Mouse (Mus musculus): ENCODE measurements at regions not wholly inside any gene's neighbourhood (a gene's known extent, or its start where the extent isn't known, plus 50 kb on each side); places are given as distances from the start of the nearest gene placed in this dataset.

GRCm38 (mm10) chr12:92152922-92153235, 303.9 kb upstream of the Sel1l start:
- ATAC-seq (ENCODE audit: low TSS enrichment), result no peak

DNA sequence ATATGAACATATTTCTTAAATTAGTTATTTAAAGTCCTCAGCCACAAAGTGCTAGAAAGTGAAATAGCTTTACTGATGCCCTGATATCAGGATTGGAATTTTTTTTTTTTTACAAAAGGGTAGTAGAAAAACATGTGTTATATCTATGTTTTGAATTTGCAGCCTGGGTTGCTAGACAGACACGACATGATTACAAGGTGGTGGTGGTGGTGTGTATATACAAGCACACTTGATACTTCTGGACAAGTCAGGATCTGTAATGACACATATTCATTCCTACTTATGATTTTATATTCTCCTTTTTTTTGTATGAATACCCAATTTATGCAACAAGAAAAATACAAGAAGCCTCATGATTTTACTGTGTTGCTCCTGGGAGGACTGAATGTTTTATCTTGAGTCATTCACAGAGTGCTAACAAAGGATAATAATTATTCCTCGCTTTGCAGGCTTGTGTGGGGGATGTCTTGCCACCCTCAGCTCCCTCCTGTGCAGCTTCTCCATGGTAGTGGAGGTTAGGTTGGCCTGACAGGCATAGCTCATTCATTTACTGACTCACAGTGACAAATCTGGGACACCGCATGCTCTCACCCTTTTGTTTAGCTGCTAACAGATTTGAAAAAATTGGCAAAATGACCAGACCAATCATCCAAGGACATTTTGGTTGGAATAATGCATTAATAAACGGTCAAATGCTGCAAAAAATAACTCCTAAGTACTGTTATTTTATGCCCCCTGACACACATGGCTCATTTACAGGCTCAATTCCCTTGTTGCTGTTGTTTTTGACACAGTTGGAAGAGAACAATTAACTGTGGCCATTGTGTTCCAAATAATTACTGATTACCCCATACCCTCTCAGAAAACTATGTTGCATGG, 303.3 kb upstream of the Sel1l start:
- peak; percentile 55 for ATAC-seq (ENCODE audit: low TSS enrichment)

- no peak for ATAC-seq (ENCODE audit: low TSS enrichment)
These were observed 288.6 kb upstream of the Sel1l start for GRCm38 (mm10) chr12:92137539-92137938.

DNA sequence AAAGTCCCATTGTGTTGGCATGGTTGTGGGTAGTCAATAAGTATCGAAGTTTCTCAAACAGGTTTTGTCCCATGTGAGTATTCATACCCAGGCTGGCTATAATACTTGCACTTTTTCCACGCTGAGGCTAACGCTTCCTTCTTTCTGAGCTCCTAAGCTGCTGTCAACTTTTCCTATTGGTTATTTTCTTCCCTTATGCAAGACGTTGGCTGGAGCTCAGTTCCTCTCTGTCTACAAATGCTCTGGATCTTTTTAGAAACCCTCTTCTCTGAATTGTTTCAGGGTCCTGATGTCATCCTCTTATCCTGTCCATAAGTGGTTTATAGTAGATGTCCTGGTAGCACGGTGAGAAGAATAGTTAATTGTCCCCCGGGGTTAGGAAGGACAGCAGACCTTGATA, 278.7 kb upstream of the Sel1l start:
- ATAC-seq (ENCODE audit: low TSS enrichment), result peak; percentile 64

GRCm38 (mm10) chr12:92120164-92120815, 271.3 kb upstream of the Sel1l start:
- no peak for ATAC-seq (ENCODE audit: low TSS enrichment)

DNA sequence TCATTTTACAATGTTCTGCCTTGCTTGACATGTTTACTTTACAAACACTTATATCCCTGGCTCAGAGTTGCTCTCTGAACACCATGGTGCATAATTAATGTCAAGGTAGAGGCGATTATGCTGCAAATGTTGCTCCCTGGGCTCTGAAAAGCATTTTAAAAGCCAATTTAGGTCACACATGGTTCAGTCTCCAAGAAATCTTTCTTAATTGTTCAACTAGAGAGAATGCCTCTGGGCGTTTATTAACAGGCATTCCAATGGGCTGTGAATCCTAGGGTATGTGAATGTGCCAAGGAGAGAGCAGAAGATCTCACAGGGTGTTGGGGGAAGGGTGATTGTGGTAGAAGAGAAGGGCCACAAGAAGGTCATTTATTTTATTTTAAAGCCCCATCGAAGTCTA, 260.7 kb upstream of the Sel1l start:
- ATAC-seq (ENCODE audit: low TSS enrichment), result no peak

DNA sequence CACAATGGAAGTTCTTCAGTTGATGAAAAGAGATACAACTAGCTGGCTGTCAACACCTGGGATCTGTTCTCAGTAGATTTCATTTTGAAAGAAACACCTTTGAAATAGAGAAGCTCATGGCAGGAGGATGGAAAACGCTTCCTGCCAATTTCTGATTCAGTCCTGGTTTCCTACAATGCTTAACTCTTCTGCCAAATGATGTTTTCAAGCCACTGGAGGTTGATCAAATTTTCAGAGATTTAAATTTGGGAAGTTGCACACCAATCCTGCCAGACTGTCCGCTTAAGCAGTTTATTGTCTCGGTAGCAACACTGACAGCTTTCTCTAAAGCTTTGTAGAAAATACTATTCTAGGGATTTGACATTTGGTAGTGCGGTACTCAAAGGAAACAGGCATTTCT, 251.1 kb upstream of the Sel1l start:
- peak; percentile 65 for ATAC-seq (ENCODE audit: low TSS enrichment)

GRCm38 (mm10) chr12:92092794-92093365, 243.9 kb upstream of the Sel1l start:
- peak; percentile 97 for ATAC-seq (ENCODE audit: low TSS enrichment)

GRCm38 (mm10) chr12:92073209-92073608, 224.3 kb upstream of the Sel1l start:
- ATAC-seq (ENCODE audit: low TSS enrichment), result peak; percentile 92

GRCm38 (mm10) chr12:92062731-92063130, 213.8 kb upstream of the Sel1l start:
- ATAC-seq (ENCODE audit: low TSS enrichment), result no peak

- ATAC-seq (ENCODE audit: low TSS enrichment), result no peak
These were observed 191.5 kb upstream of the Sel1l start for GRCm38 (mm10) chr12:92040481-92040880.

DNA sequence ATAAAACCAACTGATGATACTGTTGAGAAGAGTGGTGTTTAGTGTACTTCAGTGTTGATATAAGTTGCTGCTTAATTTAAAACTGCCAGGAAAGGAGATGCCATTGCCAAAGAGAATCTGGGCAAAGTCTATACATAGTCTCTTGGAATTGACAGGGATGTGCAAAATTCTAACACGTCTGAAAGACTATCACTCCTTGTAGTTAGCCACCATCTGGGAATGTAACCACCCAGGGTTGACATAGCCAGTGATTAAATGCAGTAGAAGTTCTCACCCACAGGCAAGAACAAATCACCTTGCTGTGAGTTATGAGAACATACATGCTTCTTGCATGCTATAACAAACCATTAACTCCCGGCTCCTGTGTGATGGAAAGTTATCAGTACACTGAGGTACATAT, 180.2 kb upstream of the Sel1l start:
- peak; percentile 90 for ATAC-seq (ENCODE audit: low TSS enrichment)

DNA sequence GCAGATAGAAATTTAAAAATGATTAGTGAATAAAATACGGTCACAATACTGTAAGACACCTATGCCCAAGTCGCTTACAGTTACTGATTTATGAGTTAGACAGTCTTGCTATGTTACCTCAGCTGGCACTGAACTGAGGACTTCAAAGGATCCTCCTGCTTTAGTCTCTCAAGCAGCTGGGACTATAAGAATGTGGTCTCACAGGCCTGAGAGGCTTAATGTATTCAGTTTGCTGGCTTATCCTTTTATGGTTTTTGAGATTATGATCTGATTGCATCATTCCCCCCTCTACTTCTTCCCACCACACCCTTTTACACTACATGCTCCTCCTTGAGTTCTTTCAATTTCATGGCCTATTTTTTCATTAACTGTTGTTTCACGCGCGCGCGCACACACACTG, 179.4 kb upstream of the Sel1l start:
- no peak for ATAC-seq (ENCODE audit: low TSS enrichment)

- no peak for ATAC-seq (ENCODE audit: low TSS enrichment)
These were observed 175.7 kb upstream of the Sel1l start for GRCm38 (mm10) chr12:92024461-92025218.

GRCm38 (mm10) chr12:92019593-92020224, 170.8 kb upstream of the Sel1l start:
- no peak for ATAC-seq (ENCODE audit: low TSS enrichment)

- ATAC-seq (ENCODE audit: low TSS enrichment), result no peak
These were observed 166.4 kb upstream of the Sel1l start for GRCm38 (mm10) chr12:92015373-92015772.

- no peak for ATAC-seq (ENCODE audit: low TSS enrichment)
These were observed 165.0 kb upstream of the Sel1l start for GRCm38 (mm10) chr12:92013979-92014378.

DNA sequence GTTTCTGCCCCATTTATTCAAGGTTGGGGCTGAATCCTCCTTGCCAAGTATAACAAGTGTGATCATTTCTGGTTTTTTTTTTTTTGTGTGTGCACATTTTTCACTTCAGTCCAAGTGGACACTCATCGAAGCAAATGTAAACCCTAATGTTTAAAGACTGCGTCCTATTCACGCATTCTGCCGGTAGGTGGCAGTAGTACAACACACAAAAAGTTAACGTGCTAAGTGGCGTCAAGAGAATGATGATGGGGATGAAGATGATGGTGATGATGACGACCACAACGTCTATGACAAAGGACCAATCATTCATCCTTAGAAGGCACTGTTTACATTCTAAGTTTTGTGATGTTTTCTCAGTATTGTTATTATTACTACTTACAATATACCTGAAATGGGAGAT, 164.3 kb upstream of the Sel1l start:
- ATAC-seq (ENCODE audit: low TSS enrichment), result peak; percentile 65

DNA sequence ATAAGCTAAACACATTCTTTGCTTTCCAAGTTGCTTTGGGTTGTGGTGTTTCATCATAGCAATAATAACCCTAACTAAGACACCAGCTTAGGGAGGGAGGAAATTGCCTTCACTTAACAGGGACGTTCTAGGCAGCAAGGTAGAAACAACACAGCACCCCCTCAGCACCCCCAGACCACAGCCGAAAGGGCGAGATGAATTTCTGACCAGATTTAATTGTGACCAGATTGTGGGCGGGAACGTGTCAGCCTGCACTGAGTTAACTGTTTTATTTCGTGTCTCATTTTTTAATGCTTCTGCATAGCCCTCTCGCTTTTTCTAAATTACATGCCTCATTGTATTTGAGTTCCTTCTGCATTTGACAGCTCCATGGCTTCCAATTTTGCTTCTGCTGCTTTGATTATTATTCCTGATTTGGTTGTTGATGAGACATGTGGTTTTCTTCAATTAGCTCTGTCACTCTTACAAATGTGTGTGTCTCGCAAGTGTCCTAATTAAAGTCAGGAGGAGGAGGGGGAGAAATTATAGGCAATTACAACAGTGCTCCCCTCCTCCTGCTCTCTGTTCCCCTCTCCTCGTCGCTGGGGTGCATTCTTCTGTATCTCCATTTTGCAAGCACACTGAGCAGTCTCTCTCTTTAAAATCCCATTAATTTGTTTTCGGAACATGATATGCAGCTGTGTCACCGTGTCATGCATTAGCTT, 155.6 kb upstream of the Sel1l start:
- ATAC-seq (ENCODE audit: low TSS enrichment), result no peak

GRCm38 (mm10) chr12:91999031-91999430, 150.1 kb upstream of the Sel1l start:
- no peak for ATAC-seq (ENCODE audit: low TSS enrichment)

- no peak for ATAC-seq (ENCODE audit: low TSS enrichment)
These were observed 148.4 kb upstream of the Sel1l start for GRCm38 (mm10) chr12:91997404-91997803.

All from frontal cortex, adult (tissue).